Mouse (Mus musculus): Measurements from ENCODE around the gene Hs3st1. TPM values are rescaled to one million over a fixed set of nuclear protein-coding genes. Genes with fewer than 3 reads are reported as not detected.
"Not testable (repeated sequence)": the region's sequence is repeated elsewhere in the genome, so short reads cannot be mapped to it uniquely, and the experiment has no call there.

Gene Hs3st1
- polyA plus RNA-seq (2012; rRNA removed): 96.6 and 108 TPM in 2 replicates

DNA sequence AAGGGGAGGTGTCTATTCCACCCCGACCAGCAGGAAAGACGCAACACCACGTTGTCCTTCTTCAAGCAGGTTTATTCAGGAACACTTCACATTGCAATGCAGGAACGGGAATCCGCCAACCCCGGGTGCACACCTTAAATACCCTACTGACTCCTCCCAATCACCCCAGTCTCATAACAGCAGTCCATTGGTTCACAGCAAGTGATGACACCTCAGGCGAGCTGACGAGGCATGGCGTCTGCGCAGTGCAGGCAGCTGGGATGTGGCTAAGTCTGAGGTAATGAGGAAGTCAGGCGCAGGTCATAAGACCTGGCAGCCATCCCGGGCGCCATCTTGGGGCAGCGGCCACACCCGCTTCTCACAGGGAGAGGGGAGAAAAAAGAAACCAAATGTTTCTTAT, at the start of gene Hs3st1:
Gene Hs3st1 (minus strand): TSS at position 101 of the 400 bp plus-strand sequence.
- WGBS: 96% methylated on average over 15 of the region's 15 CpGs
- H3K27me3 ChIP-seq (ENCODE audit: control insufficient read depth, insufficient read depth, low read length); H3K4me1 ChIP-seq (ENCODE audit: control insufficient read depth, insufficient read depth, low read length); H3K27ac ChIP-seq (ENCODE audit: insufficient read depth, low read length); DNase-seq; H3K4me3 ChIP-seq (replicated peaks; ENCODE audit: insufficient read depth, low read depth, low read length): not testable (repeated sequence)

DNA sequence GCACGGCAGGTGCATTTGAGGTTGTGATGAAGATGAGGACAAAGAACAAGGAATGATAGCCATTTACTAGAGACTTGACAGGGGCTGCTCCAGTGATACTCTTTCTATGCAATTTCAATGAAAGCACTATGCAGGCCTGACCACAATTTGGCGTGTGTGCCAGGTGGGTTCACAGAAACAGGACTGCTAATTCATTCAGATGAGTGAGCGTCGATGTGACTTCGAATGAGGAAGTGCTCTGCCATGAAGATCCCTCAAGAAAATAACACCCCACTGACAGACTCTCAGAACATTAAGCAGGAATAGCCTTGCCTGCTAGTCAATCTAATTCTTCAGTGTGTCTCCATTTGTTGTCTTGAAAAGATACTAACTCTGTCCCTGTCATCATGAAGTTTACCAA, 49.4 kb upstream of the Hs3st1 start:
- WGBS: 75% methylated on average over 5 of the region's 5 CpGs

GRCm38 (mm10) chr5:39803941-39804340, 48.7 kb upstream of the Hs3st1 start:
- H3K27ac ChIP-seq (ENCODE audit: insufficient read depth, low read length): no peak overlapping the region
- no peak for DNase-seq
- no peak overlapping the region for H3K4me3 ChIP-seq (replicated peaks; ENCODE audit: insufficient read depth, low read depth, low read length)
- no peaks in the 10 kb centered on the region for H3K4me1 ChIP-seq (ENCODE audit: control insufficient read depth, insufficient read depth, low read length)
- WGBS: 58% methylated on average over 3 of the region's 3 CpGs
- H3K27me3 ChIP-seq (ENCODE audit: control insufficient read depth, insufficient read depth, low read length): no peaks in the 10 kb centered on the region
- no peak for TF ChIP-seq CTCF (IDR thresholded peaks at IDR 0.05; ENCODE audit: borderline replicate concordance, insufficient read depth, low read depth, low read length)
- no peak for TF ChIP-seq POLR2A (IDR thresholded peaks at IDR 0.05; ENCODE audit: borderline replicate concordance, insufficient read depth, low read length)

More for the DNA sequence above, 49.4 kb upstream of the Hs3st1 start:
- TF ChIP-seq POLR2A (IDR thresholded peaks at IDR 0.05; ENCODE audit: borderline replicate concordance, insufficient read depth, low read length) (no peak), CTCF (IDR thresholded peaks at IDR 0.05; ENCODE audit: borderline replicate concordance, insufficient read depth, low read depth, low read length) (no peak)
- Histone ChIP-seq H3K4me3 (replicated peaks; ENCODE audit: insufficient read depth, low read depth, low read length) (no peak overlapping the region), H3K27ac (ENCODE audit: insufficient read depth, low read length) (no peak overlapping the region), H3K4me1 (ENCODE audit: control insufficient read depth, insufficient read depth, low read length) (no peaks in the 10 kb centered on the region), H3K27me3 (ENCODE audit: control insufficient read depth, insufficient read depth, low read length) (no peaks in the 10 kb centered on the region)
- DNase-seq: no peak

DNA sequence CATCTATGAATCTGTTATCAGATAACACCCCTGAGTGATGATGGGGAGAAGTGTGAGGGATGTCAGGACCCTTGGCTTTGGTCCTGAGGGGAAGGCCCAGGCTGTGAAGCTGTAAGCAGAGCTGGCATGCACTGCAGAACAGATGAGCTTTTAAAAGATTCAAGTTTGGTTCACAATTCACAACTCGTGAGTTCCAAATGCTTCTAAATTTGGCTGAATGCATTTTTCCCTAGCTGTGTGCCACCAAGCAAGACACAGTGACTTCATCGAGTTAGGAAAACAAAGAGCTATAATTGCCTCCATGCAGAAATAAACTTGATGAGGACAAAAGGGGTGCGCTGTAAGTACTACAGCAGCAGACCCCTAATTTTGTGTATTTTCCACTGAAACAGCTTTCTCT, 48.2 kb upstream of the Hs3st1 start:
- no peak for DNase-seq
- H3K27ac ChIP-seq (ENCODE audit: insufficient read depth, low read length): no peak overlapping the region
- H3K4me3 ChIP-seq (replicated peaks; ENCODE audit: insufficient read depth, low read depth, low read length): no peak overlapping the region
- no peaks in the 10 kb centered on the region for H3K27me3 ChIP-seq (ENCODE audit: control insufficient read depth, insufficient read depth, low read length)
- H3K4me1 ChIP-seq (ENCODE audit: control insufficient read depth, insufficient read depth, low read length): no peaks in the 10 kb centered on the region
- 45% methylated on average over 3 of the region's 3 CpGs for WGBS
- no peak for TF ChIP-seq CTCF (IDR thresholded peaks at IDR 0.05; ENCODE audit: borderline replicate concordance, insufficient read depth, low read depth, low read length)
- no peak for TF ChIP-seq POLR2A (IDR thresholded peaks at IDR 0.05; ENCODE audit: borderline replicate concordance, insufficient read depth, low read length)

DNA sequence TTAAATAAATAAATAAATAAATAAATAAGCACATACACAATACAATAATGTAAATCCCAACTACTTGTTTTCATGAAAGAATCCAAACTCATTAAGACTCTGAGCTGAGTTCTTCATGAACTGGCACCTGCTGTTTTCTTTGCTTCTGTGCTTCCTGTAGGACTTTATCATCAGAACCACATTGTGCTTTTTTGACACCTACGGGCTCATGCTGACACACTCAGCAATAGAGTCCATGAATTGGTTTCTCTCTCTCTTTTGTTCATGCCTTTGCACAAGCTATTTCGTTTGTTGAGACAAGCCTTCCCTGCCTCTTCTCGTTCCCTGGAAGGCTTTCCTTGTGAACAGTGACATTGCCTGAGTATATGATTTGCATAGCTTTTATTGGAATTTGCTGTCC, 46.8 kb upstream of the Hs3st1 start:
- no peak overlapping the region for H3K4me3 ChIP-seq (replicated peaks; ENCODE audit: insufficient read depth, low read depth, low read length)
- H3K27ac ChIP-seq (ENCODE audit: insufficient read depth, low read length): no peak overlapping the region
- TF ChIP-seq POLR2A (IDR thresholded peaks at IDR 0.05; ENCODE audit: borderline replicate concordance, insufficient read depth, low read length) (no peak), CTCF (IDR thresholded peaks at IDR 0.05; ENCODE audit: borderline replicate concordance, insufficient read depth, low read depth, low read length) (no peak)
- H3K4me1 ChIP-seq (ENCODE audit: control insufficient read depth, insufficient read depth, low read length): no peaks in the 10 kb centered on the region
- no peak for DNase-seq
- H3K27me3 ChIP-seq (ENCODE audit: control insufficient read depth, insufficient read depth, low read length): no peaks in the 10 kb centered on the region
- WGBS: 71% methylated on average over 3 of the region's 3 CpGs

GRCm38 (mm10) chr5:39777094-39777710, 21.9 kb upstream of the Hs3st1 start:
- 21% methylated on average over 7 of the region's 7 CpGs for WGBS

DNA sequence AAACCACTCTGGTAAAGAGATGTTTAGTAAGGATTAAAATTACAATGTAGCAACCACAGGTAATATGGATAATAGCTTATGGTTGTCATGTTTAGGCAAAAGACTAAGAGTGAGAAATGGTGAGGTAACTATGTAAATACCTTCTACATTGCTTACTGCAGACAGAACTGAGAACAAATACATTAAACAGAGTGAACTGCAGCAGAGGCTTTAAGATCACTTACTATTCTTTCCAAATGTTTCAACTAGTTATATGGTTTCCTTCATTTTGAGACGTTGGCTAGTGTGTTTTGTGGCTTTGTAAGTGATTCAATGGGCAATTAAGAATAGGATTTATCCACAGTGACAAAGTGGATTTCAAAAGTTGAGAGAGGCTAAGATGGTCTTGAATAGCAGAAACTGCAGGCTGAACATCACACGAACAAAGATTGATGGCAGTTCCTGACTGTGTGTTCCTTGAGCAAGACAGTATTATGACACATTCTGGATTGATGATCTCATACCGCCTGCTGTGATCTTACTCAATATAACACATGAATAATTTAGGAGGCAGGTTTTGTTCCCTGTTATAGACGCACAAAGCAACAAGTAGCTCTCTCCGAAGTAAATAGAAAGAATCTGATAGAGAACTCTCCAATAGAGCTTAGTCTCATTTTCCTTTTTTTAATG, 16.5 kb upstream of the Hs3st1 start:
- peaks cover 3% of the 10 kb centered on the region; the same call in 1 of the 2 replicates for H3K4me1 ChIP-seq (ENCODE audit: control insufficient read depth, insufficient read depth, low read length)
- no peak for DNase-seq
- H3K27ac ChIP-seq (ENCODE audit: insufficient read depth, low read length): no peak overlapping the region
- no peaks in the 10 kb centered on the region for H3K27me3 ChIP-seq (ENCODE audit: control insufficient read depth, insufficient read depth, low read length)
- WGBS: 27% methylated on average over 5 of the region's 5 CpGs
- no peak overlapping the region for H3K4me3 ChIP-seq (replicated peaks; ENCODE audit: insufficient read depth, low read depth, low read length)
- TF ChIP-seq POLR2A (IDR thresholded peaks at IDR 0.05; ENCODE audit: borderline replicate concordance, insufficient read depth, low read length) (no peak), CTCF (IDR thresholded peaks at IDR 0.05; ENCODE audit: borderline replicate concordance, insufficient read depth, low read depth, low read length) (no peak)

More at GRCm38 (mm10) chr5:39777094-39777710, 21.9 kb upstream of the Hs3st1 start:
- peak overlapping the region; percentile 29; the same call in 1 of the 2 replicates for H3K27ac ChIP-seq (ENCODE audit: insufficient read depth, low read length)
- H3K4me1 ChIP-seq (ENCODE audit: control insufficient read depth, insufficient read depth, low read length): no peaks in the 10 kb centered on the region; the same call in 1 of the 2 replicates
- TF ChIP-seq POLR2A (IDR thresholded peaks at IDR 0.05; ENCODE audit: borderline replicate concordance, insufficient read depth, low read length) (no peak), CTCF (IDR thresholded peaks at IDR 0.05; ENCODE audit: borderline replicate concordance, insufficient read depth, low read depth, low read length) (no peak)
- no peaks in the 10 kb centered on the region for H3K27me3 ChIP-seq (ENCODE audit: control insufficient read depth, insufficient read depth, low read length)
- peak; percentile 52 to 91 for DNase-seq
- no peak overlapping the region for H3K4me3 ChIP-seq (replicated peaks; ENCODE audit: insufficient read depth, low read depth, low read length)

Data from cerebellum, adult 2 months (tissue).